Mouse (Mus musculus) neural tube, embryonic 11.5 days (tissue): ENCODE measurements around the gene Glo1. TPM values are rescaled to one million over a fixed set of nuclear protein-coding genes. Genes with fewer than 3 reads are reported as not detected.

ENCODE experiments used
- ATAC-seq: fragments of 200-750 bp; cut with Nextera tagmentation; 2 replicates; pipeline ENCODE4 v1.8.0; 2017; ENCODE audit warnings: moderate number of reproducible peaks, mild to moderate bottlenecking, moderate TSS enrichment, moderate library complexity; ENCODE audit not compliant: insufficient read depth, low FRiP score, low TSS enrichment
- DNase-seq: peaks from one replicate; pipeline ENCODE4 v3.0.0-alpha.2; 2015; ENCODE audit warnings: low spot score
- H3K27ac ChIP-seq: fragments of 300-500 bp; sonication (generic); 2 replicates; pipeline ENCODE4 v1.5.1; 2014; ENCODE audit warnings: low read depth, mild to moderate bottlenecking, low read length
- H3K27me3 ChIP-seq: fragments of 300-500 bp; sonication (generic); 2 replicates; pipeline ENCODE4 v1.6.1; 2014; ENCODE audit warnings: mild to moderate bottlenecking, low read length, mixed read lengths; ENCODE audit not compliant: control insufficient read depth, insufficient read depth
- H3K36me3 ChIP-seq: fragments of 300-500 bp; sonication (generic); 2 replicates; pipeline ENCODE4 v1.6.1; 2014; ENCODE audit warnings: mild to moderate bottlenecking, low read length, moderate library complexity, mixed read lengths; ENCODE audit not compliant: control insufficient read depth, insufficient read depth
- H3K4me1 ChIP-seq: fragments of 300-500 bp; sonication (generic); 2 replicates; pipeline ENCODE4 v1.6.1; 2014; ENCODE audit warnings: low read length, mixed read lengths; ENCODE audit not compliant: control insufficient read depth, insufficient read depth
- H3K4me2 ChIP-seq: fragments of 300-500 bp; sonication (generic); 2 replicates; pipeline ENCODE4 v1.6.1; 2014; ENCODE audit warnings: low read depth, mild to moderate bottlenecking, moderate library complexity
- H3K4me3 ChIP-seq: fragments of 300-500 bp; sonication (generic); 2 replicates; pipeline ENCODE4 v1.5.1; 2014; ENCODE audit warnings: low read depth, low read length
- H3K9ac ChIP-seq: fragments of 300-500 bp; sonication (generic); 2 replicates; pipeline ENCODE4 v1.6.1; 2014; ENCODE audit warnings: mild to moderate bottlenecking, low read length
- H3K9me3 ChIP-seq: fragments of 300-500 bp; sonication (generic); 2 replicates; pipeline ENCODE4 v1.6.1; 2016; ENCODE audit warnings: low read length; ENCODE audit not compliant: control insufficient read depth
- WGBS: fragments of 180-500 bp; shearing (Covaris S2); extraction: QIAGEN DNeasy Blood & Tissue Kit; methylation state at CpG from one replicate; pipeline ENCODE4 v1.1.7; 2014; 5-methylcytosine and 5-hydroxymethylcytosine counted together
- polyA plus RNA-seq: library from polyadenylated mRNA; unstranded; fragments of >200 nt; fragmentation: Nextera tagmentation; extraction: Ambion mirVana; gene quantifications from 2 replicates; pipeline ENCODE4 v1.2.1, GENCODE M21; 2014

The Glo1 gene
- polyA plus RNA-seq, 1 experiment from 2014 or later: 211 TPM

DNA sequence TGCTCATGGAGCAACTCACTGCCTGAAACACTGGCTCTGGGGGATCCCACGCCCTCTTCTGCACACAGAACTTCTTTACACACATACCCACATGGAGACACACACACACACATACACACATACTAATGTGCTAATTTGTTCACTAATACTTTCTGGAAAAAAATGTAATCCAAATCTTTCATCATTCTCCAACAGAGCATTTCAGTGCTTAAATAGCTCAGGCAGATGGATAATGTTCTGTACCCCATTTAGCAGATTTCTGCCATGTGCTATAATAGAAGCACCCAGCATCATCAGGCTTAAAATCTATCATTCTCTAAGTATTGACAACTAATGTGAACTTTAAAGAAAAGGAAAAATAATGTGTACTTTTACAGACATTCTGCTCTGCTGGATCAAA, 45.9 kb downstream of the Glo1 start:
- WGBS: 58% methylated on average over 1 of the region's 1 CpGs
- Histone ChIP-seq H3K9me3 (no peaks in the 10 kb centered on the region), H3K4me3 (no peak overlapping the region), H3K4me1 (peaks cover 4% of the 10 kb centered on the region; the same call in 1 of the 2 replicates), H3K9ac (no peak overlapping the region), H3K36me3 (no peaks in the 10 kb centered on the region), H3K27me3 (no peaks in the 10 kb centered on the region), H3K4me2 (no peak overlapping the region), H3K27ac (no peak overlapping the region)
- no peak for ATAC-seq
- DNase-seq: no peak

DNA sequence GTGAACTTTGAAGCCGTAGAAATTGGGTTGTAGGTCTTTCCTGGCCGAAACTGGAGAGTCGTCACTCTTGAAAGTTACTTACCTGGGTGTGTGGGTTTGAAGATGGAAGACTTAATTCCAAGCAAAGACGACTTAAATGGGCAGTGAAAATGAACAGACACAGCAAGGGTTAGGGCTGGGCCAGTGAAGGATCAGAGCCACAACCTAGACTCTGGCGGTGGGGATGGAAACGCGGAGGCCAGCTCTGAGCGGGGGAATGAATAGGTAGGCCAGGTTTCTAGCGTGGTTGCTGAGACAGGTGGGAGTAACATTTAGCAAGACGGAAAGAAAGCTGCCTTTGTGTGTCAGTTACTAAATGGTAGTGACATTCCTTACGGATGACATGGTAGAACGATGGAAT, 49.7 kb downstream of the Glo1 start:
- 67% methylated on average over 12 of the region's 12 CpGs for WGBS
- Histone ChIP-seq H3K36me3 (no peaks in the 10 kb centered on the region), H3K4me3 (peak overlapping the region; percentile 73), H3K4me1 (peaks cover 4% of the 10 kb centered on the region; the same call in 1 of the 2 replicates), H3K9me3 (no peaks in the 10 kb centered on the region), H3K27me3 (no peaks in the 10 kb centered on the region), H3K27ac (no peak overlapping the region), H3K4me2 (peak overlapping the region; percentile 59), H3K9ac (peak overlapping the region; percentile 70)
- no peak for DNase-seq
- ATAC-seq: no peak

DNA sequence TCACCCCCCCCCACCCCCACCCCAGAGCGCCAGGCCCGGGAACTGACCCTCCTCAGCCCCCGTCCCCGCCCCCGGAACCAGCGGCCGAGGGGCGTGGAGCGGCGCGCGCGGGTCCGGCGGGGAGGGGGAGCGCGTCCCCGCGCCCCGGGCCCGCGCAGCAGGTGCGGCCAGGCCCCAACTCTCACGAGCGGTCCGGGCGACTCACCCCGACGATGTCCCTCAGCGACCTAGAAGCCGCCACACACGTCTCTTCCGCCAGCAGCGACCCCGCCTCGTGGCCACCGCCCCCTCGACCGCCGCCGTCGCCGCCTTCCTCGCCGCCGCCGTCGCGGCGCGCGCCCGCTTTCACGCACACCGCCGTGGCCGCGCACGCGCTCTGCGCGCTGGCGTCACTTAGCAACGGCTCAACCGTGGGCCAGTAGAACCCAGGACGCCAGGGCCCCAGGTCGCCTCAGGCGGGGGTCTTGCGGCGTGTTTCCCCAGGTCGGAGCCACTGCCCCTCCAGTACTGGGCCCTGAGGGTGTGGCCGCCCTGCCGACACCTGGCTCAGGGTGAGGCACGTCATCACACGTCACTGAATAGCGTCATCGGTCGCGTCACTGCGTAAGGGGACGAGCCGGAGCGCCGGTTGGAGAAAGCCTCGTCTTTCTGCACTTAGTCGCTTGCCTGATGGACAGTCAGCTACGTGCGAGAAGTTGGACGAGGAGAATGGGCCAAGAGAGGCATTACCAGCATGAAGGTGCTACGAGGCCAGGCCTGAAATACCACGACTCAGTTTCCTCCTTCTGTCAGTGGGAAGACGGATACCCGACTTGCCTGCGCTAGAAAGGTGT, 50.5 kb downstream of the Glo1 start, which contains the start of gene Btbd9:
Gene Btbd9 (minus strand): TSS at position 548 of the 833 bp plus-strand sequence.
- peak within 1 kb of the TSS; percentile 70 for H3K9ac ChIP-seq
- peak within 1 kb of the TSS; percentile 73 for H3K4me3 ChIP-seq
- no peaks in the 10 kb centered on the region for H3K27me3 ChIP-seq
- peak; percentile 90 for ATAC-seq
- H3K27ac ChIP-seq: peak within 1 kb of the TSS; percentile 78
- DNase-seq: peak; percentile 93
- H3K36me3 ChIP-seq: no peaks in the 10 kb centered on the region
- peaks cover 4% of the 10 kb centered on the region; the same call in 1 of the 2 replicates for H3K4me1 ChIP-seq
- peak within 1 kb of the TSS; percentile 59 for H3K4me2 ChIP-seq
- H3K9me3 ChIP-seq: no peaks in the 10 kb centered on the region
- WGBS: 0% methylated on average over 61 of the region's 94 CpGs

DNA sequence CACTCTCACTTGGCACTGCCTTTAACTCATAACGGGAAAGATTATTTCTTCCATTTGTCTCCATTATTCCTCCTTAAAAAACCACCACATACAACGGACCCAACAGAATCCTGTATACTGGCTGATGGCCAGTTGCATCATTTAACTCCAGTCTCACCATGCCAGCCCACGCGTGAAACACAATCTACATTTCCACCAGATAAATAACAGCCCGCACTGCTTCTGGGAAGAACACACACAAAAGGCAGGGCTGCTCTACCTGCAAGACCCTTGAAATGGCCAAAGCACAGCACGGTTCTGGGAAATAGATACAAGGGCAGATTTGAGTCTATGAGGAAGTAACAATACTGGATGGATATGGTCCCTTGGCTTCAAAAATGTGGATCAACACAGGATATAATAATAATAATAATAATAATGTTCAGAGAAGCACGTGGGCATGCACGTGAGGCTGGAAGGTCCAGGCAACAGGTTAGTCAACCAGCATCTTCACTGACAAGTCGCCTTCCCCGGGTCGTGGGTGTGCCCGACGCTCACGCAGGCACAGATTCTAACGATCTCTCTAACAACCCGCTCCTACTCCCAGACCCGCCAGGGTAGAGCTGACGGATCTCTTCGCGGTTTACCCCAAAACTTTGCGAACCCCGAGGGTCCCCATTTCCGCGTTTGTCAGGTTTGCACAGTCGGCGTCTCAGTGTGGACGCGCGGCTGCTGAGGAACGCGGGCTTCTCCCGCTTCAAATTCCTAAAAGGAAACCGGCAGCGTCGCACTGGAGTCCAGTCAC, 51.4 kb downstream of the Glo1 start:
- peak overlapping the region; percentile 73 for H3K4me3 ChIP-seq
- H3K4me1 ChIP-seq: peaks cover 4% of the 10 kb centered on the region; the same call in 1 of the 2 replicates
- no peaks in the 10 kb centered on the region for H3K36me3 ChIP-seq
- ATAC-seq (peak; percentile 3; the same call in 1 of the 2 replicates), DNase-seq (peak; percentile 44)
- WGBS: 8% methylated on average over 33 of the region's 35 CpGs
- H3K4me2 ChIP-seq: peak overlapping the region; percentile 59
- H3K27ac ChIP-seq: peak overlapping the region; percentile 78; the same call in 1 of the 2 replicates
- H3K27me3 ChIP-seq: no peaks in the 10 kb centered on the region
- peak overlapping the region; percentile 70 for H3K9ac ChIP-seq
- H3K9me3 ChIP-seq: no peaks in the 10 kb centered on the region

DNA sequence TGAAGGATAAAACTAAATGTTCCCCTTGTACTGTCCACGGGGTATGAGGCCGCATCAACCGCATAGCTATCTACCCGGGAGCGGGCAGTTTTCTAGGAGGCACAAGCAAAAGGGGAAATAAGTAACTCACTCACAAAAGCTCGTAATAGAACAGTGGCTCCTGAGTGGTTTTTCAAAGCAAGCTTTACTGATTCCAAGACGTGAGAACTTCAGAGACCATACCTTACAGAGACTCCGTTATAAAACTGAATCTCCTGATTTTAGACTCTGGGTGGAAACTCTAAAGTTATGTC, 51.9 kb downstream of the Glo1 start:
- 84% methylated on average over 8 of the region's 8 CpGs for WGBS
- Histone ChIP-seq H3K9me3 (no peaks in the 10 kb centered on the region), H3K27ac (no peak overlapping the region), H3K36me3 (no peaks in the 10 kb centered on the region), H3K9ac (no peak overlapping the region), H3K4me2 (peak overlapping the region; percentile 59), H3K4me3 (no peak overlapping the region), H3K27me3 (no peaks in the 10 kb centered on the region), H3K4me1 (peaks cover 4% of the 10 kb centered on the region; the same call in 1 of the 2 replicates)
- ATAC-seq (no peak), DNase-seq (no peak)

DNA sequence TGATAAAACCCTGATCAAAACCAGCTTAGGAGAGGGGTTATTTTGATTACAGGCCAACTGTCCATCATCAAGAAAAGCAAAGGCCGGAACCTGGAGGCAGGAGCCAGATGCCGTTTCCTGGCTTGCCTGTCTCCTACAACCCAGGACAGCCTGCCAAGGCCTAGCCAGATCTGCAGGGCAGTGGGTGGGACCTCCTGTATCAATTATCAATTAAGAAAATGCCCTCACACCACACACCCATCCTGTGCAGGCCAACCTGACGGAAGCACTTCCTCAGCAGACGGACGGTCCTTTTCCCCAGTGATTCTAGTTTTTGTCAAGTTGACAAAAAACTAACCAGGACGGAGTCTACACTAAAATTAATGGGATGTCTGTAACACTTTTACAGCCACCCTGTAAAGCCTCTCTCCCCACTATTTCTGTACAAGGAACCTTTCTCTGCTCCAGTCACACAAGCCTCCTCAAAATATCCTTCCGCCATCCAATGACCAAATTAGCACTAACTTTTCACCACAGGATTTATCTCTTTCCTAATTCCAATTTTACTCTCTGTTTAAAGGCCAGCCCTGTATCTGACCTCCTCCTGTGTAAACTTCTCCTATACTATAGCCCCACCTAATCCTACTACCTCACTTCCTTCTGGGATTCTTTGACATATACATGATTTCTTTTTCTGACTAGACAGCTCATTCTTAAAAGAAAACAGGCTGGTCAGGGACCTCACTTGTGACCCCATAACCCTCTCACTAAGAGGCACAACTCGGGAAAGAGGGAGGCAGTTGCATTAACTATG, 52.5 kb downstream of the Glo1 start:
- H3K9ac ChIP-seq: no peak overlapping the region
- H3K9me3 ChIP-seq: no peaks in the 10 kb centered on the region
- no peak for ATAC-seq
- no peak overlapping the region for H3K27ac ChIP-seq
- H3K27me3 ChIP-seq: no peaks in the 10 kb centered on the region
- H3K4me2 ChIP-seq: no peak overlapping the region
- peaks cover 4% of the 10 kb centered on the region; the same call in 1 of the 2 replicates for H3K4me1 ChIP-seq
- no peak overlapping the region for H3K4me3 ChIP-seq
- H3K36me3 ChIP-seq: no peaks in the 10 kb centered on the region
- no peak for DNase-seq
- 75% methylated on average over 8 of the region's 8 CpGs for WGBS

DNA sequence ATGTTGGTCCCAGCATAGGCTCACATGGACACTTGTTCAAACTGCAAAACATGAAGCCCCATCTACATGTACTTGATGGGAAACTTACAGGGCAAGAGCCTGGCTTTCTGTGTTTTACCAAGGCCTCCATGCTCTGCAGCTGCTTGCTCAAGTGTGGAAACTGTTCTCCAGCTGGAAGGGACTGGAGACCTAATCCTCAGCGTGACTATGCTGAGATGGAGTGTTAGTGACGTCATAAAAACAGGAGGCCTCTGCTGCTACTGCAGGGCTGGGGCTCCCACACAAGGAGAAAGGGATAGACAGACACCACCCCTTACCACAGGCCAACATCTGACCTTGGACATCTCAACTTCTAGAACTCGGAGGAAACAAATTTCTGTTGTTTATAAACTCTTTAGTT, 55.7 kb downstream of the Glo1 start:
- ATAC-seq (no peak), DNase-seq (no peak)
- no peak overlapping the region for H3K4me3 ChIP-seq
- H3K27me3 ChIP-seq: no peaks in the 10 kb centered on the region
- H3K9me3 ChIP-seq: no peaks in the 10 kb centered on the region
- no peaks in the 10 kb centered on the region for H3K36me3 ChIP-seq
- WGBS: 51% methylated on average over 3 of the region's 3 CpGs
- no peak overlapping the region for H3K4me2 ChIP-seq
- no peaks in the 10 kb centered on the region for H3K4me1 ChIP-seq
- no peak overlapping the region for H3K9ac ChIP-seq
- no peak overlapping the region for H3K27ac ChIP-seq

DNA sequence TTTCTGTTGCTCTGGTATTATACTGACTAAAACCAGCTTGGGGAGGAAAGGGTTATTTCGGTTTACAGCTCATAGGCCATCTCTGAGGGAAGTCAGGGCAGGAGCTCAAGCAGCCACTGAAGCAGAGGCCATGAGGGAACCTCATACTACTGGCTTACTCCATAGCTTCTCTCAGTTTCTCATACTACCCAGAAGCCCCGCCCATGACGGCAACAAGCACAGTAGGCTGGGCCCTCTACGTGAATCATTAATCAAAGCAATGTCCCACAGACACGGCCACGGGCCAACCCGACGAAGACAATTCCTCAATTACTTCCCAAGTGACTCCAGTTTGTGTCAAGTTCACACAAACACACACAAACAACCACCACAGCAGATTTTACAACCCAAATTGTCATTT, 56.5 kb downstream of the Glo1 start:
- 59% methylated on average over 8 of the region's 8 CpGs for WGBS
- Histone ChIP-seq H3K27me3 (no peaks in the 10 kb centered on the region), H3K4me2 (no peak overlapping the region), H3K4me3 (no peak overlapping the region), H3K4me1 (no peaks in the 10 kb centered on the region), H3K9me3 (no peaks in the 10 kb centered on the region), H3K9ac (no peak overlapping the region), H3K36me3 (no peaks in the 10 kb centered on the region), H3K27ac (no peak overlapping the region)
- DNase-seq: no peak
- ATAC-seq: no peak
